Mouse (Mus musculus) CD4-positive, CD25-positive, alpha-beta regulatory T cell, adult 4 months (primary cell): ENCODE measurements around the gene Sec14l2. TPM values are rescaled to one million over a fixed set of nuclear protein-coding genes. Genes with fewer than 3 reads are reported as not detected.
"Not testable (repeated sequence)": the region's sequence is repeated elsewhere in the genome, so short reads cannot be mapped to it uniquely, and the experiment has no call there.

ENCODE experiments used
- ATAC-seq: one replicate; pipeline ENCODE4 v1.8.0; 2017
- polyA plus RNA-seq, 2 experiments: library from polyadenylated mRNA; unstranded; fragments of 100-300 nt; shearing (Covaris generic); gene quantifications; one replicate each; pipeline ENCODE4 v1.2.1; 2017

The Sec14l2 gene
- polyA plus RNA-seq, 2 experiments from 2014 or later, result 0.71 to 3.8 TPM

- not testable (repeated sequence) for ATAC-seq
Measured at GRCm38 (mm10) chr11:4128461-4128860, 5.2 kb upstream of the Sec14l2 start.

- ATAC-seq, result no peak
Measured at GRCm38 (mm10) chr11:4127059-4127458, 3.8 kb upstream of the Sec14l2 start.

GRCm38 (mm10) chr11:4123922-4124321 is 707 bp upstream of the Sec14l2 start:
- ATAC-seq, result no peak

- no peak for ATAC-seq
Measured at GRCm38 (mm10) chr11:4122226-4122625, 989 bp downstream of the Sec14l2 start.

GRCm38 (mm10) chr11:4121691-4122090 is 1.5 kb downstream of the Sec14l2 start:
- no peak for ATAC-seq

- no peak for ATAC-seq
Measured at GRCm38 (mm10) chr11:4119635-4120034, 3.6 kb downstream of the Sec14l2 start.

GRCm38 (mm10) chr11:4118081-4118921 is 4.9 kb downstream of the Sec14l2 start:
- ATAC-seq, result peak; percentile 39

GRCm38 (mm10) chr11:4117372-4118071 is 5.7 kb downstream of the Sec14l2 start:
- no peak for ATAC-seq

GRCm38 (mm10) chr11:4116458-4117141 is 6.6 kb downstream of the Sec14l2 start:
- ATAC-seq, result no peak

GRCm38 (mm10) chr11:4115407-4115806 is 7.8 kb downstream of the Sec14l2 start:
- no peak for ATAC-seq

- not testable (repeated sequence) for ATAC-seq
Measured at GRCm38 (mm10) chr11:4114541-4114940, 8.7 kb downstream of the Sec14l2 start.

GRCm38 (mm10) chr11:4113970-4114369 is 9.2 kb downstream of the Sec14l2 start:
- ATAC-seq, result no peak

- ATAC-seq, result no peak
Measured at GRCm38 (mm10) chr11:4113496-4113895, 9.7 kb downstream of the Sec14l2 start.

- no peak for ATAC-seq
Measured at GRCm38 (mm10) chr11:4112861-4113260, 10.4 kb downstream of the Sec14l2 start.

GRCm38 (mm10) chr11:4112033-4112432 is 11.2 kb downstream of the Sec14l2 start:
- ATAC-seq, result no peak

GRCm38 (mm10) chr11:4108691-4109090 is 14.5 kb downstream of the Sec14l2 start:
- ATAC-seq, result no peak

- ATAC-seq, result not testable (repeated sequence)
Measured at GRCm38 (mm10) chr11:4107901-4108300, 15.3 kb downstream of the Sec14l2 start.

- ATAC-seq, result no peak
Measured at GRCm38 (mm10) chr11:4105444-4105843, 17.8 kb downstream of the Sec14l2 start.

- no peak for ATAC-seq
Measured at GRCm38 (mm10) chr11:4104989-4105388, 18.2 kb downstream of the Sec14l2 start.

- ATAC-seq, result no peak
Measured at GRCm38 (mm10) chr11:4103522-4103921, 19.7 kb downstream of the Sec14l2 start.

GRCm38 (mm10) chr11:4101851-4102250 is 21.4 kb downstream of the Sec14l2 start:
- ATAC-seq, result no peak

GRCm38 (mm10) chr11:4099447-4099846 is 23.8 kb downstream of the Sec14l2 start:
- no peak for ATAC-seq

- ATAC-seq, result no peak
Measured at GRCm38 (mm10) chr11:4098816-4099215, 24.4 kb downstream of the Sec14l2 start.
